Mouse (Mus musculus): ENCODE measurements around the gene Hcar1.

- TF ChIP-seq CTCF (IDR thresholded peaks at IDR 0.05; ENCODE audit: low read depth) = no peak
- TF ChIP-seq EP300 (IDR thresholded peaks at IDR 0.05; ENCODE audit: low read depth) = no peak
These were observed 14.5 kb downstream of the Hcar1 start, which contains the start of gene Hcar2 for GRCm38 (mm10) chr5:123865365-123865764.

All from heart, postnatal 0 days (tissue).